Mouse (Mus musculus): ENCODE results near the gene Scn5a.

The Scn5a gene

GRCm38 (mm10) chr9:119564803-119565202 is 14.0 kb downstream of the Scn5a start:
- DNase-seq (ENCODE audit: low read depth, low spot score) = no peak

- DNase-seq (ENCODE audit: low read depth, low spot score) = no peak
These were observed 15.2 kb downstream of the Scn5a start for GRCm38 (mm10) chr9:119563617-119564016.

- DNase-seq (ENCODE audit: low read depth, low spot score) = no peak
These were observed 16.6 kb downstream of the Scn5a start for GRCm38 (mm10) chr9:119562256-119562655.

GRCm38 (mm10) chr9:119561746-119562145 is 17.1 kb downstream of the Scn5a start:
- no peak for DNase-seq (ENCODE audit: low read depth, low spot score)

GRCm38 (mm10) chr9:119559537-119560276 is 19.1 kb downstream of the Scn5a start:
- DNase-seq (ENCODE audit: low read depth, low spot score) = no peak

GRCm38 (mm10) chr9:119558119-119558854 is 20.5 kb downstream of the Scn5a start:
- DNase-seq (ENCODE audit: low read depth, low spot score) = no peak

GRCm38 (mm10) chr9:119556043-119556442 is 22.8 kb downstream of the Scn5a start:
- DNase-seq (ENCODE audit: low read depth, low spot score) = no peak

GRCm38 (mm10) chr9:119547528-119547927 is 31.3 kb downstream of the Scn5a start:
- no peak for DNase-seq (ENCODE audit: low read depth, low spot score)

- no peak for DNase-seq (ENCODE audit: low read depth, low spot score)
These were observed 31.7 kb downstream of the Scn5a start for GRCm38 (mm10) chr9:119547128-119547527.

GRCm38 (mm10) chr9:119540726-119541125 is 38.1 kb downstream of the Scn5a start:
- DNase-seq (ENCODE audit: low read depth, low spot score) = no peak

- peak; percentile 8 for DNase-seq (ENCODE audit: low read depth, low spot score)
These were observed 41.0 kb downstream of the Scn5a start for GRCm38 (mm10) chr9:119537823-119538222.

- no peak for DNase-seq (ENCODE audit: low read depth, low spot score)
These were observed 47.0 kb downstream of the Scn5a start for GRCm38 (mm10) chr9:119531684-119532417.

GRCm38 (mm10) chr9:119524511-119524910 is 54.3 kb downstream of the Scn5a start:
- no peak for DNase-seq (ENCODE audit: low read depth, low spot score)

GRCm38 (mm10) chr9:119523301-119523700 is 55.5 kb downstream of the Scn5a start:
- DNase-seq (ENCODE audit: low read depth, low spot score) = no peak

GRCm38 (mm10) chr9:119519116-119519515 is 59.7 kb downstream of the Scn5a start:
- no peak for DNase-seq (ENCODE audit: low read depth, low spot score)

GRCm38 (mm10) chr9:119518177-119518576 is 60.6 kb downstream of the Scn5a start:
- DNase-seq (ENCODE audit: low read depth, low spot score) = no peak

GRCm38 (mm10) chr9:119517467-119517866 is 61.3 kb downstream of the Scn5a start:
- no peak for DNase-seq (ENCODE audit: low read depth, low spot score)

GRCm38 (mm10) chr9:119516815-119517214 is 62.0 kb downstream of the Scn5a start:
- DNase-seq (ENCODE audit: low read depth, low spot score) = no peak

- DNase-seq (ENCODE audit: low read depth, low spot score) = no peak
These were observed 63.4 kb downstream of the Scn5a start for GRCm38 (mm10) chr9:119515454-119515853.

- DNase-seq (ENCODE audit: low read depth, low spot score) = no peak
These were observed 63.8 kb downstream of the Scn5a start for GRCm38 (mm10) chr9:119514986-119515385.

GRCm38 (mm10) chr9:119513816-119514215 is 65.0 kb downstream of the Scn5a start:
- no peak for DNase-seq (ENCODE audit: low read depth, low spot score)

GRCm38 (mm10) chr9:119512993-119513392 is 65.8 kb downstream of the Scn5a start:
- DNase-seq (ENCODE audit: low read depth, low spot score) = no peak

Data from brain, embryonic 18.5 days (tissue).